Mouse (Mus musculus) heart, postnatal 10 days (tissue): ENCODE results near the gene Ldlr. TPM values are rescaled to one million over a fixed set of nuclear protein-coding genes. Genes with fewer than 3 reads are reported as not detected.

ENCODE experiments used
- DNase-seq, 2 experiments: peaks; one replicate each; pipeline ENCODE4 v3.0.0; 2021
- intact Hi-C: fragments of 180-260 bp; cut with DNase I; formaldehyde crosslinking; loops from one replicate; pipeline ENCODE4 v1.15.1; 2025
- total RNA-seq, 2 experiments: library from RNA; stranded (reverse); gene quantifications; 2 replicates each; pipeline ENCODE4 v1.2.3; 2021

Ldlr gene
- total RNA-seq, 2 experiments from 2014 or later, result 8.5 to 10.7 TPM

- intact Hi-C loops, result no loop called here
- peak; percentile 92 for DNase-seq
Observed at GRCm38 (mm10) chr9:21724147-21724536, 859 bp downstream of the Ldlr start.

- intact Hi-C loops, result no loop called here
- DNase-seq, result no peak
Observed at GRCm38 (mm10) chr9:21725224-21726121, 2.2 kb downstream of the Ldlr start.

GRCm38 (mm10) chr9:21726218-21726975 lies 3.1 kb downstream of the Ldlr start:
- no peak for DNase-seq

GRCm38 (mm10) chr9:21728261-21728832 lies 5.1 kb downstream of the Ldlr start:
- intact Hi-C loops, result no loop called here
- no peak for DNase-seq

More at GRCm38 (mm10) chr9:21726218-21726975, 3.1 kb downstream of the Ldlr start:
- intact Hi-C loops, result no loop called here

GRCm38 (mm10) chr9:21729264-21729663 lies 6.0 kb downstream of the Ldlr start:
- DNase-seq, result no peak
- intact Hi-C loops, result no loop called here

GRCm38 (mm10) chr9:21732288-21732687 lies 9.0 kb downstream of the Ldlr start:
- intact Hi-C loops, result no loop called here
- DNase-seq, result no peak

GRCm38 (mm10) chr9:21733446-21733845 lies 10.2 kb downstream of the Ldlr start:
- no peak for DNase-seq
- intact Hi-C loops, result no loop called here

- no peak for DNase-seq
- intact Hi-C loops, result no loop called here
Observed at GRCm38 (mm10) chr9:21733989-21734388, 10.7 kb downstream of the Ldlr start.

- DNase-seq, result no peak
- intact Hi-C loops, result no loop called here
Observed at GRCm38 (mm10) chr9:21735126-21735525, 11.8 kb downstream of the Ldlr start.

- intact Hi-C loops, result no loop called here
- no peak for DNase-seq
Observed at GRCm38 (mm10) chr9:21736580-21736979, 13.3 kb downstream of the Ldlr start.

- intact Hi-C loops, result no loop called here
Observed at GRCm38 (mm10) chr9:21737188-21737587, 13.9 kb downstream of the Ldlr start.

GRCm38 (mm10) chr9:21738776-21739175 lies 15.5 kb downstream of the Ldlr start:
- DNase-seq, result no peak
- intact Hi-C loops, result no loop called here

More at GRCm38 (mm10) chr9:21737188-21737587, 13.9 kb downstream of the Ldlr start:
- DNase-seq, result no peak

GRCm38 (mm10) chr9:21740427-21740826 lies 17.1 kb downstream of the Ldlr start:
- DNase-seq, result no peak
- intact Hi-C loops, result no loop called here

GRCm38 (mm10) chr9:21741514-21741913 lies 18.2 kb downstream of the Ldlr start:
- intact Hi-C loops, result no loop called here
- no peak for DNase-seq

GRCm38 (mm10) chr9:21747238-21747774 lies 24.0 kb downstream of the Ldlr start:
- DNase-seq, result no peak
- intact Hi-C loops, result loop anchor here (5.0 kb wide), 1 partner anchor 45 kb away; no protein-coding TSS in a partner anchor

- intact Hi-C loops, result loop anchor here (5.0 kb wide), 1 partner anchor 46 kb away; no protein-coding TSS in a partner anchor
- DNase-seq, result peak; percentile 84 to 85
Observed at GRCm38 (mm10) chr9:21748033-21748432, 24.8 kb downstream of the Ldlr start.

GRCm38 (mm10) chr9:21748491-21748890 lies 25.2 kb downstream of the Ldlr start:
- intact Hi-C loops, result loop anchor here (5.0 kb wide), 1 partner anchor 46 kb away; no protein-coding TSS in a partner anchor
- peak in 1 of 2 experiments; percentile 24 for DNase-seq

GRCm38 (mm10) chr9:21749382-21750118 lies 26.3 kb downstream of the Ldlr start:
- no peak for DNase-seq
- intact Hi-C loops, result loop anchor here (2.0 to 5.0 kb wide), 2 partner anchors 47 to 121 kb away; no protein-coding TSS in a partner anchor

- intact Hi-C loops, result loop anchor here (2.0 kb wide), 1 partner anchor 120 kb away; no protein-coding TSS in a partner anchor
Observed at GRCm38 (mm10) chr9:21750370-21750769, 27.1 kb downstream of the Ldlr start.

GRCm38 (mm10) chr9:21751347-21751746 lies 28.1 kb downstream of the Ldlr start:
- DNase-seq, result peak; percentile 68 to 77
- intact Hi-C loops, result loop anchor here (2.0 kb wide), 1 partner anchor 119 kb away; no protein-coding TSS in a partner anchor

More at GRCm38 (mm10) chr9:21750370-21750769, 27.1 kb downstream of the Ldlr start:
- no peak for DNase-seq
